Mouse (Mus musculus): ENCODE results near the gene Appl1.

DNA sequence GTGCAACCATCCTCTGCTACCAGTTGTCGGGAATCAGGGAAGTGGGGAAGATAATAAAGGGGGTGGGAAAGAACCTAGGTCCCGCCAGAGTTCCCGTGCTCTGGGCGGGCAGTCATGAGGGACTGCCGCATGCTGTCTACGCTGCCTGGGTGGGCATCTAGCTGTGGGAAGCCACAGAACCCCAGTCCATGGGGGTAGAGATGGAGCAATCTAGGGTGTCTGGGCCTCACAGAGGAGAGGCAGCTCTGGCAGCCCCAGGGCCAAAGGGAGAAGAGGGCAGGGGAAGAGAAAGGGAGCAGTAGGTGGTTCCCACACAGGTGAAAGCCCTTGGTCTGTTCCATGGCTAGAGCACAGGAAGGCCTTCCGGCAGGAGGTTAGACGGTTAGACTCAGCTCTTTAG lies 10.0 kb upstream of the Appl1 start:
- TF ChIP-seq CTCF (conservative IDR thresholded peaks at IDR 0.05; ENCODE audit: insufficient read depth, insufficient read length, low read depth, low read length) (no peak), POLR2A (IDR thresholded peaks at IDR 0.05; ENCODE audit: low read depth, low read length) (no peak)

Measured in kidney, adult 2 months (tissue).